Comparison of ENCODE assay signal across 9 mouse cellular contexts in genomic region chr1:125482459-125483287, GRCm38 (mm10). TPM values are rescaled to one million over a fixed set of nuclear protein-coding genes. Genes with fewer than 3 reads are reported as not detected.
DNase-seq lines count a peak whose midpoint lies in the region; ATAC-seq and TF ChIP-seq lines count a peak whose summit lies in the region.
"Had no signal": no experiment of that assay in that cellular context is flagged by ENCODE, and none has a peak within 500 bp of the region (broad histone marks: within the 10 kb centered on the region; RNA-seq: fewer than 3 reads in every experiment).

No protein-coding gene starts in this region.

- no peak overlapping the region for H3K4me3 ChIP-seq in hindbrain, embryonic 13.5 days
- H3K4me3 ChIP-seq in hindbrain, embryonic 11.5 days (ENCODE audit: low read depth, low read length): no peak overlapping the region
- no peak overlapping the region for H3K4me3 ChIP-seq in cortical plate, adult 2 months (ENCODE audit: insufficient read depth, low read length)
- H3K4me3 ChIP-seq in liver, embryonic 12.5 days: no peak overlapping the region
- H3K4me3 ChIP-seq: erythroblast, embryonic 14.5 days had no signal

- no peaks in the 10 kb centered on the region for H3K36me3 ChIP-seq in hindbrain, embryonic 13.5 days
- no peaks in the 10 kb centered on the region for H3K36me3 ChIP-seq in hindbrain, embryonic 11.5 days (ENCODE audit: control insufficient read depth, insufficient read depth, low read length)
- H3K36me3 ChIP-seq in liver, embryonic 12.5 days: no peaks in the 10 kb centered on the region

- 78% methylated on average over 10 of the region's 10 CpGs for WGBS in hindbrain, embryonic 13.5 days
- WGBS in hindbrain, embryonic 11.5 days: 84% methylated on average over 10 of the region's 10 CpGs
- WGBS in liver, embryonic 12.5 days (ENCODE audit: insufficient replicate concordance): 77% methylated on average over 10 of the region's 10 CpGs

- no peak for TF ChIP-seq POLR2A in cortical plate, adult 2 months (IDR thresholded peaks at IDR 0.05; ENCODE audit: extremely low read depth, insufficient read depth, low read length)

- no peak for TF ChIP-seq CTCF in cortical plate, adult 2 months (IDR thresholded peaks at IDR 0.05; ENCODE audit: extremely low read depth, insufficient read depth, low read length)

- no peak overlapping the region for H3K9ac ChIP-seq in hindbrain, embryonic 13.5 days
- no peak overlapping the region for H3K9ac ChIP-seq in hindbrain, embryonic 11.5 days (ENCODE audit: low read depth, low read length)
- H3K9ac ChIP-seq in liver, embryonic 12.5 days: no peak overlapping the region

- ATAC-seq in hindbrain, embryonic 13.5 days (ENCODE audit: low FRiP score): 0 out of 2 replicates have a peak, but pooled peaks have one; percentile 46
- ATAC-seq in hindbrain, embryonic 11.5 days (ENCODE audit: low FRiP score): no peak
- ATAC-seq in liver, embryonic 12.5 days: peak; percentile 68

- no peaks in the 10 kb centered on the region for H3K9me3 ChIP-seq in hindbrain, embryonic 13.5 days
- H3K9me3 ChIP-seq in hindbrain, embryonic 11.5 days (ENCODE audit: control insufficient read depth, low read length): no peaks in the 10 kb centered on the region
- no peaks in the 10 kb centered on the region for H3K9me3 ChIP-seq in liver, embryonic 12.5 days (replicated peaks)

- H3K27ac ChIP-seq in hindbrain, embryonic 13.5 days: no peak overlapping the region
- no peak overlapping the region for H3K27ac ChIP-seq in hindbrain, embryonic 11.5 days (ENCODE audit: low read depth, low read length)
- H3K27ac ChIP-seq in cortical plate, adult 2 months (ENCODE audit: insufficient read depth, low read length): peak overlapping the region; percentile 5; the same call in 1 of the 2 replicates
- H3K27ac ChIP-seq in liver, embryonic 12.5 days: no peak overlapping the region

- no peak overlapping the region for H3K4me2 ChIP-seq in hindbrain, embryonic 13.5 days
- no peak overlapping the region for H3K4me2 ChIP-seq in hindbrain, embryonic 11.5 days (replicated peaks; ENCODE audit: low read depth, low read length)
- H3K4me2 ChIP-seq in liver, embryonic 12.5 days: no peak overlapping the region

- DNase-seq in hindbrain, embryonic 11.5 days (ENCODE audit: low spot score): no peak
- peak; percentile 16 for DNase-seq in kidney, adult 9 months
- no peak for DNase-seq in natural killer cell, adult 2 months (ENCODE audit: low spot score in 2 of 2)
- DNase-seq in cerebellum, adult 8-10 months: no peak
- DNase-seq in cerebellum, adult 9-10 months: no peak

- no peaks in the 10 kb centered on the region for H3K27me3 ChIP-seq in hindbrain, embryonic 13.5 days
- H3K27me3 ChIP-seq in hindbrain, embryonic 11.5 days (ENCODE audit: control insufficient read depth, insufficient read depth, low read length): no peaks in the 10 kb centered on the region
- H3K27me3 ChIP-seq in liver, embryonic 12.5 days (replicated peaks): no peaks in the 10 kb centered on the region

- no peaks in the 10 kb centered on the region for H3K4me1 ChIP-seq in hindbrain, embryonic 13.5 days (replicated peaks)
- no peaks in the 10 kb centered on the region for H3K4me1 ChIP-seq in hindbrain, embryonic 11.5 days (replicated peaks; ENCODE audit: control insufficient read depth, insufficient read depth, low read length)
- peaks cover 2% of the 10 kb centered on the region; the same call in 1 of the 2 replicates for H3K4me1 ChIP-seq in cortical plate, adult 2 months (ENCODE audit: control insufficient read depth, insufficient read depth, low read length)
- no peaks in the 10 kb centered on the region for H3K4me1 ChIP-seq in liver, embryonic 12.5 days

RNA-seq across cellular contexts. Expression of gene Actr3, which starts 47.1 kb away (rescaled TPM):
- polyA plus RNA-seq in hindbrain, embryonic 13.5 days (2015; fragmentation: Nextera tagmentation; extraction: Ambion mirVana): 245 and 248 TPM in 2 replicates
- polyA plus RNA-seq in hindbrain, embryonic 11.5 days (2014; fragmentation: Nextera tagmentation; extraction: Ambion mirVana): 266 and 291 TPM in 2 replicates
- 92.4 and 105 TPM in 2 replicates for polyA plus RNA-seq in cortical plate, adult 2 months (2012; rRNA removed)
- 169 and 177 TPM in 2 replicates for polyA plus RNA-seq in liver, embryonic 12.5 days (2016; fragmentation: Nextera tagmentation; extraction: Ambion mirVana)
